Mouse (Mus musculus) heart, postnatal 4 days (tissue): ENCODE data around the gene Slc25a26. TPM values are rescaled to one million over a fixed set of nuclear protein-coding genes. Genes with fewer than 3 reads are reported as not detected.
A peak's percentile ranks its signal among the peaks of the same experiment; 100 is the strongest.

Source experiments
- DNase-seq: peaks from one replicate; pipeline ENCODE4 v3.0.0; 2021
- total RNA-seq, 2 experiments: library from RNA; stranded (reverse); gene quantifications; 2 replicates each; pipeline ENCODE4 v1.2.3; 2021

Slc25a26 gene
- 1 to 10 TPM; 9.8 TPM for total RNA-seq

GRCm38 (mm10) chr6:94499897-94500623 is at the start of gene Slc25a26:
Slc25a26 (plus strand) TSS chr6:94500331.
- DNase-seq = peak; percentile 89

GRCm38 (mm10) chr6:94464037-94464891 is 35.9 kb upstream of the Slc25a26 start:
- peak; percentile 71 for DNase-seq

GRCm38 (mm10) chr6:94466508-94467205 is 33.5 kb upstream of the Slc25a26 start:
- peak; percentile 44 for DNase-seq

GRCm38 (mm10) chr6:94492739-94493138 is 7.4 kb upstream of the Slc25a26 start:
- no peak for DNase-seq

GRCm38 (mm10) chr6:94503963-94504362 is 3.8 kb downstream of the Slc25a26 start:
- no peak for DNase-seq

GRCm38 (mm10) chr6:94507921-94508320 is 7.8 kb downstream of the Slc25a26 start:
- DNase-seq = no peak

- no peak for DNase-seq
These were observed 8.7 kb downstream of the Slc25a26 start for GRCm38 (mm10) chr6:94508807-94509206.

- no peak for DNase-seq
These were observed 9.1 kb downstream of the Slc25a26 start for GRCm38 (mm10) chr6:94509220-94509619.

GRCm38 (mm10) chr6:94518171-94518570 is 18.0 kb downstream of the Slc25a26 start:
- no peak for DNase-seq

- DNase-seq = peak; percentile 24
These were observed 24.2 kb downstream of the Slc25a26 start for GRCm38 (mm10) chr6:94524335-94524734.

GRCm38 (mm10) chr6:94530756-94531155 is 30.6 kb downstream of the Slc25a26 start:
- DNase-seq = no peak

- DNase-seq = no peak
These were observed 32.0 kb downstream of the Slc25a26 start for GRCm38 (mm10) chr6:94532086-94532485.

GRCm38 (mm10) chr6:94536478-94536877 is 36.3 kb downstream of the Slc25a26 start:
- DNase-seq = no peak

GRCm38 (mm10) chr6:94537652-94538051 is 37.5 kb downstream of the Slc25a26 start:
- no peak for DNase-seq

- no peak for DNase-seq
These were observed 40.0 kb downstream of the Slc25a26 start for GRCm38 (mm10) chr6:94540090-94540489.

- no peak for DNase-seq
These were observed 40.5 kb downstream of the Slc25a26 start for GRCm38 (mm10) chr6:94540615-94541014.

GRCm38 (mm10) chr6:94541133-94541532 is 41.0 kb downstream of the Slc25a26 start:
- DNase-seq = no peak

GRCm38 (mm10) chr6:94541854-94542253 is 41.7 kb downstream of the Slc25a26 start:
- no peak for DNase-seq

GRCm38 (mm10) chr6:94543902-94544840 is 44.0 kb downstream of the Slc25a26 start:
- peak; percentile 66 for DNase-seq

GRCm38 (mm10) chr6:94547239-94547638 is 47.1 kb downstream of the Slc25a26 start:
- no peak for DNase-seq

- no peak for DNase-seq
These were observed 50.2 kb downstream of the Slc25a26 start for GRCm38 (mm10) chr6:94550298-94550697.

- no peak for DNase-seq
These were observed 50.7 kb downstream of the Slc25a26 start for GRCm38 (mm10) chr6:94550851-94551250.
